Mouse (Mus musculus): ENCODE measurements around the gene Uckl1.

DNA sequence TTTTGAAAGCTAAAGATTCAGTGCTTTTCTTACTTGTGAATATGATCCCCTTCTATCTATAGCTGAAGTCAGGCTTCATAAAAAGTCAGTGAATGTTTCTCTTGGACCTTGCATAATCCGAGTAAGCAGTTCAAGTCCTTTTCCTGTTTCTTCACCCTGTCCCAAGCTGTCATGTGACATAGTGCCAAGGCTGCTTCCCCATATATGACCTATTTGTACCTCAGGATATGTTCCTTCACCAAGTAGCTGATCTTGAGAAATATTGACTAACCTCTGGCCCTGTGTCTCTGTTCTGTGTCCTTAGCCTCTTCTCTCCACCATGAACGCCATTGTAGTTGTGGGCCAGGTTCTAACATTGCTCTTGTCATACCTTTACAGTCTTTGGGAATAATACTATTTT lies 48.3 kb downstream of the Uckl1 start:
- TF ChIP-seq CTCF (IDR thresholded peaks at IDR 0.05; ENCODE audit: low read depth) = no peak
- peak; percentile 35; the same call in 1 of the 2 replicates for TF ChIP-seq EP300 (IDR thresholded peaks at IDR 0.05; ENCODE audit: low read depth)

All from liver, postnatal 0 days (tissue).